Mouse (Mus musculus): ENCODE measurements around the gene Pdgfb.

GRCm38 (mm10) chr15:79970491-79970890 is 44.3 kb downstream of the Pdgfb start:
- no peak for TF ChIP-seq CTCF (IDR thresholded peaks at IDR 0.05; ENCODE audit: extremely low read depth, insufficient read depth, insufficient read length, insufficient replicate concordance)
- TF ChIP-seq POLR2A (IDR thresholded peaks at IDR 0.05; ENCODE audit: low read depth, low read length) = no peak

Measured in spleen, adult 2 months (tissue).